Mouse (Mus musculus): ENCODE results near the gene 1300017J02Rik. TPM values are rescaled to one million over a fixed set of nuclear protein-coding genes. Genes with fewer than 3 reads are reported as not detected.

Gene 1300017J02Rik
- polyA plus RNA-seq, 2 experiments, result 0.28 to 0.79 TPM

- Histone ChIP-seq H3K9ac (ENCODE audit: low read depth, low read length, severe bottlenecking) (no peak overlapping the region), H3K36me3 (ENCODE audit: control insufficient read depth, insufficient read depth, low read length) (no peaks in the 10 kb centered on the region), H3K9me3 (ENCODE audit: control insufficient read depth, low read length) (no peaks in the 10 kb centered on the region), H3K27me3 (ENCODE audit: control insufficient read depth, insufficient read depth, low read length) (no peaks in the 10 kb centered on the region), H3K27ac (replicated peaks; ENCODE audit: low read depth, low read length) (no peak overlapping the region), H3K4me2 (replicated peaks; ENCODE audit: low read depth, low read length, severe bottlenecking) (no peak overlapping the region), H3K4me3 (replicated peaks; ENCODE audit: low read length) (no peak overlapping the region), H3K4me1 (ENCODE audit: control insufficient read depth, insufficient read depth, low read length) (no peaks in the 10 kb centered on the region)
- no peak for ATAC-seq (ENCODE audit: low FRiP score, low read depth)
- DNase-seq (ENCODE audit: low spot score), result no peak
- 62% methylated on average over 1 of the region's 1 CpGs for WGBS
- no peak for TF ChIP-seq POLR2A (IDR thresholded peaks at IDR 0.05; ENCODE audit: borderline replicate concordance, extremely low read depth, insufficient read depth, insufficient read length)
Observed at GRCm38 (mm10) chr9:103275676-103276075, 29.2 kb downstream of the 1300017J02Rik start.

- WGBS, result 67% methylated on average over 8 of the region's 8 CpGs
- H3K27ac ChIP-seq (replicated peaks; ENCODE audit: low read depth, low read length), result no peak overlapping the region
- no peak for TF ChIP-seq POLR2A (IDR thresholded peaks at IDR 0.05; ENCODE audit: borderline replicate concordance, extremely low read depth, insufficient read depth, insufficient read length)
Observed at GRCm38 (mm10) chr9:103274819-103275218, 30.1 kb downstream of the 1300017J02Rik start.

GRCm38 (mm10) chr9:103271104-103271503, 33.8 kb downstream of the 1300017J02Rik start:
- no peak for TF ChIP-seq POLR2A (IDR thresholded peaks at IDR 0.05; ENCODE audit: borderline replicate concordance, extremely low read depth, insufficient read depth, insufficient read length)
- Histone ChIP-seq H3K4me1 (ENCODE audit: control insufficient read depth, insufficient read depth, low read length) (no peaks in the 10 kb centered on the region), H3K27ac (replicated peaks; ENCODE audit: low read depth, low read length) (no peak overlapping the region), H3K27me3 (ENCODE audit: control insufficient read depth, insufficient read depth, low read length) (no peaks in the 10 kb centered on the region), H3K4me3 (replicated peaks; ENCODE audit: low read length) (no peak overlapping the region), H3K9ac (ENCODE audit: low read depth, low read length, severe bottlenecking) (no peak overlapping the region), H3K4me2 (replicated peaks; ENCODE audit: low read depth, low read length, severe bottlenecking) (no peak overlapping the region), H3K9me3 (ENCODE audit: control insufficient read depth, low read length) (no peaks in the 10 kb centered on the region), H3K36me3 (ENCODE audit: control insufficient read depth, insufficient read depth, low read length) (no peaks in the 10 kb centered on the region)
- DNase-seq (ENCODE audit: low spot score), result no peak
- WGBS, result 18% methylated on average over 4 of the region's 4 CpGs
- ATAC-seq (ENCODE audit: low FRiP score, low read depth), result no peak

More at GRCm38 (mm10) chr9:103274819-103275218, 30.1 kb downstream of the 1300017J02Rik start:
- H3K4me3 ChIP-seq (replicated peaks; ENCODE audit: low read length), result no peak overlapping the region
- H3K9ac ChIP-seq (ENCODE audit: low read depth, low read length, severe bottlenecking), result no peak overlapping the region
- ATAC-seq (ENCODE audit: low FRiP score, low read depth) (no peak), DNase-seq (ENCODE audit: low spot score) (no peak)
- no peaks in the 10 kb centered on the region for H3K27me3 ChIP-seq (ENCODE audit: control insufficient read depth, insufficient read depth, low read length)
- no peaks in the 10 kb centered on the region for H3K9me3 ChIP-seq (ENCODE audit: control insufficient read depth, low read length)
- no peaks in the 10 kb centered on the region for H3K36me3 ChIP-seq (ENCODE audit: control insufficient read depth, insufficient read depth, low read length)
- H3K4me2 ChIP-seq (replicated peaks; ENCODE audit: low read depth, low read length, severe bottlenecking), result no peak overlapping the region
- no peaks in the 10 kb centered on the region for H3K4me1 ChIP-seq (ENCODE audit: control insufficient read depth, insufficient read depth, low read length)

- Histone ChIP-seq H3K9me3 (ENCODE audit: control insufficient read depth, low read length) (no peaks in the 10 kb centered on the region), H3K4me2 (replicated peaks; ENCODE audit: low read depth, low read length, severe bottlenecking) (no peak overlapping the region), H3K27me3 (ENCODE audit: control insufficient read depth, insufficient read depth, low read length) (no peaks in the 10 kb centered on the region), H3K4me3 (replicated peaks; ENCODE audit: low read length) (no peak overlapping the region), H3K4me1 (ENCODE audit: control insufficient read depth, insufficient read depth, low read length) (no peaks in the 10 kb centered on the region), H3K36me3 (ENCODE audit: control insufficient read depth, insufficient read depth, low read length) (no peaks in the 10 kb centered on the region), H3K9ac (ENCODE audit: low read depth, low read length, severe bottlenecking) (no peak overlapping the region), H3K27ac (replicated peaks; ENCODE audit: low read depth, low read length) (no peak overlapping the region)
- DNase-seq (ENCODE audit: low spot score) (no peak), ATAC-seq (ENCODE audit: low FRiP score, low read depth) (no peak)
- 87% methylated on average over 4 of the region's 4 CpGs for WGBS
- TF ChIP-seq POLR2A (IDR thresholded peaks at IDR 0.05; ENCODE audit: borderline replicate concordance, extremely low read depth, insufficient read depth, insufficient read length), result no peak
Observed at GRCm38 (mm10) chr9:103265778-103266177, 39.1 kb downstream of the 1300017J02Rik start.

GRCm38 (mm10) chr9:103252906-103253305, 52.0 kb downstream of the 1300017J02Rik start:
- 82% methylated on average over 5 of the region's 5 CpGs for WGBS
- Histone ChIP-seq H3K4me3 (replicated peaks; ENCODE audit: low read length) (no peak overlapping the region), H3K9ac (ENCODE audit: low read depth, low read length, severe bottlenecking) (no peak overlapping the region), H3K4me1 (ENCODE audit: control insufficient read depth, insufficient read depth, low read length) (no peaks in the 10 kb centered on the region), H3K9me3 (ENCODE audit: control insufficient read depth, low read length) (no peaks in the 10 kb centered on the region), H3K27ac (replicated peaks; ENCODE audit: low read depth, low read length) (no peak overlapping the region), H3K4me2 (replicated peaks; ENCODE audit: low read depth, low read length, severe bottlenecking) (no peak overlapping the region), H3K27me3 (ENCODE audit: control insufficient read depth, insufficient read depth, low read length) (no peaks in the 10 kb centered on the region), H3K36me3 (ENCODE audit: control insufficient read depth, insufficient read depth, low read length) (no peaks in the 10 kb centered on the region)
- ATAC-seq (ENCODE audit: low FRiP score, low read depth) (no peak), DNase-seq (ENCODE audit: low spot score) (no peak)
- TF ChIP-seq POLR2A (IDR thresholded peaks at IDR 0.05; ENCODE audit: borderline replicate concordance, extremely low read depth, insufficient read depth, insufficient read length), result no peak

- no peaks in the 10 kb centered on the region for H3K27me3 ChIP-seq (ENCODE audit: control insufficient read depth, insufficient read depth, low read length)
- DNase-seq (ENCODE audit: low spot score) (no peak), ATAC-seq (ENCODE audit: low FRiP score, low read depth) (no peak)
- no peaks in the 10 kb centered on the region for H3K36me3 ChIP-seq (ENCODE audit: control insufficient read depth, insufficient read depth, low read length)
- no peak for TF ChIP-seq POLR2A (IDR thresholded peaks at IDR 0.05; ENCODE audit: borderline replicate concordance, extremely low read depth, insufficient read depth, insufficient read length)
- WGBS, result 51% methylated on average over 4 of the region's 4 CpGs
- no peak overlapping the region for H3K4me3 ChIP-seq (replicated peaks; ENCODE audit: low read length)
- H3K9ac ChIP-seq (ENCODE audit: low read depth, low read length, severe bottlenecking), result no peak overlapping the region
- no peak overlapping the region for H3K27ac ChIP-seq (replicated peaks; ENCODE audit: low read depth, low read length)
- H3K4me2 ChIP-seq (replicated peaks; ENCODE audit: low read depth, low read length, severe bottlenecking), result no peak overlapping the region
- H3K4me1 ChIP-seq (ENCODE audit: control insufficient read depth, insufficient read depth, low read length), result no peaks in the 10 kb centered on the region
- H3K9me3 ChIP-seq (ENCODE audit: control insufficient read depth, low read length), result no peaks in the 10 kb centered on the region
Observed at GRCm38 (mm10) chr9:103248618-103249017, 56.3 kb downstream of the 1300017J02Rik start.

All from limb, embryonic 14.5 days (tissue).